Mouse (Mus musculus) kidney, adult 10 weeks (tissue): Measurements from ENCODE around the gene Tmem253. TPM values are rescaled to one million over a fixed set of nuclear protein-coding genes. Genes with fewer than 3 reads are reported as not detected.

Experiments
- polyA plus RNA-seq: library from polyadenylated mRNA; stranded (reverse); fragments of 350-450 nt; fragmentation: Illumina TruSeq; extraction: RNeasy Lipid Tissue Mini Kit (QIAGEN cat#74804); gene quantifications from one replicate; pipeline ENCODE4 v1.2.3, GENCODE M21; 2014; ENCODE audit warnings: low read depth, low replicate concordance

Gene Tmem253
- polyA plus RNA-seq = not detected

DNA sequence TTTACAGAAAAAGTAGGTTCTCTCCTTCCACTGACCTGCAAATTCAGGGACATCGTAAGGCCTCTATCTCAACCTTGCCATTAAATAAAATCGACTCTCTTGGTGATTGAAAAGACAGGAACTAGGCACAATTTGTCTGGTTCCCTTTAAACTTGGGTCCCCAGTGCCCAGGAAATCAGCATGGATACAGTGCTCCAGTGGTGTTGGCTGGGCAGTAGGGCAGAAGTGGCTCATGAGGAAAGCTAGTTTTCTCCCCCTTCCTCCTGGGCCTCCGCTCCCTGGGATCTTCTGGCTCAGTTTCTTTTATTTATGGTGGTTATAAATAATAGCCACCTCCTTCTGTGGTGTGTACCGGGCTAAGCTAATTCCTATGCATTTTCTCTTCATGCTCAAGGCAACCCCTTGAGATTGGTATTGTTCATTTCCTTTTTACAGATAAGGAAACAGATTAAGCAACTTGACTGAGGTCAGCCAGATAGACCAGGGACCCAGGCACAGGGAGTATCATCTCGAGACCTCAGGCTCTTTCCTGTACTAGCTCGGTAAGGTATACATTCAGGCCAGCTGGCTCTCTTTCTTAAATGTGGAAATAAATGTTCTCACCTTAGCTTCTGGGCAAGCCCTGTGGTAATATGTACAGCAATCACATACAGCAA lies at the start of gene Tmem253:
Tmem253 (plus strand) TSS at position 214 of the 656 bp plus-strand sequence.

GRCm38 (mm10) chr14:51984247-51985231 lies 30.9 kb upstream of the Tmem253 start, which contains the start of gene Arhgef40:
TSS of gene Arhgef40 (plus strand) at chr14:51984719.

DNA sequence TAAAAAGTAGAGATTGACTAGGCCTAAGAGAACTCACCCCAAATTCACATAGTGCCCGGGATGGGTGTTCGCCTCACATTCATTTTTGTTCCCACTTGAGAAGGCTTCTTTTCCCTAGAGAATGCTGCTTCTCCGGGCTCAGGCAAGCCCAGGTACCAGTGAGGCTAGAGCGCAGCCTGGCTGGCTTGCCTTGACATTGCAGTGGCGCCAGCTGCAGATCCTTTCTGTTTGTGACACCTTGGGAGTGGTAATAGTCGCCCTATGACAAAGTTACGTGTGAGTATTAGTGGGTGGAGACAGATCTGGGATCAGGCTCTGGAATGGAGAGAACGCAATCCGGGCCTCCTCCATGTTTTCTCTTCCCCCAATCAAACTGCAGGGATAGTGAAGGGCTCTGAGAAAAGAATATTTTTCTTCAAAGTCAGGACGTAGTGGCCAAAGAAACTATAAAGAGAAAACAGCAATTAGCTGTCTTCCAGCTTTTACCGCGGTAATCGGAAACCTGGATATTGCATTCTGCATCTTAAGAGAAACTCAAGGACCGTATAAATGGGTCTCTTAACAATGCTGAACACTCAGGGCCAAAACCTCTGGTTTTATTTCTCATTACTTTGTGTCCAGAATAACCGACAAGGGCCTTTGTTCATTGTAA lies 5.2 kb downstream of the Tmem253 start, which contains the start of gene Zfp219:
Zfp219 (minus strand) TSS at position 248 of the 652 bp plus-strand sequence.

DNA sequence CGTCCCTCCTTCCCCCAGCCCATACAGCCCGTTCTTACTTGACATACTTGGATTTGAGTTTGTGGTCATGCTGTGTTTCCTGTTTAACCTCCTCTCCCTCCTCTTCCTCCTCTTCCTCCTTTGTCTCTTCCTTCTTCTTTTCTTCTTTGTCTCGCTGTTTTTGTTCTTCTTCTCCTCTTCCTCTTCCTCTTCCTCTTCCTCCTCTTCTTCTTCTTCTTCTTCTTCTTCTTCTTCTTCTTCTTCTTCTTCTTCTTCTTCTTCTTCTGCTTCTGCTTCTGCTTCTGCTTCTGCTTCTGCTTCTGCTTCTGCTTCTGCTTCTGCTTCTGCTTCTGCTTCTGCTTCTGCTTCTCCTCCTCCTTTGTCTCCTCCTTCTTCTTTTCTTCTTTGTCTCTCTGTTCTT lies 26.9 kb downstream of the Tmem253 start, which contains the start of gene Olfr221:
Olfr221 (minus strand) TSS at position 101 of the 400 bp plus-strand sequence.

Other genes with a start within 250 kb of the Tmem253 start
- not detected for gene Ang4, start 242.1 kb upstream of the Tmem253 start, polyA plus RNA-seq
- not detected for gene AY358078, start 215.6 kb upstream of the Tmem253 start, polyA plus RNA-seq
- gene Ear6, start 162.0 kb upstream of the Tmem253 start, polyA plus RNA-seq = not detected
- gene Mettl17, start 130.8 kb upstream of the Tmem253 start, polyA plus RNA-seq = 1.9 TPM
- gene Slc39a2, start 122.8 kb upstream of the Tmem253 start, polyA plus RNA-seq = 0.16 TPM
- 188 TPM for gene Ndrg2, start 101.5 kb upstream of the Tmem253 start, polyA plus RNA-seq
- gene Tppp2, start 97.2 kb upstream of the Tmem253 start, polyA plus RNA-seq = not detected
- gene Rnase13, start 92.9 kb upstream of the Tmem253 start, polyA plus RNA-seq = not detected
- 1.1 TPM for gene Arhgef40, start 30.9 kb upstream of the Tmem253 start, polyA plus RNA-seq
- gene Zfp219, start 5.1 kb downstream of the Tmem253 start, polyA plus RNA-seq = 0.77 TPM
- gene Olfr221, start 26.8 kb downstream of the Tmem253 start, polyA plus RNA-seq = not detected
- 256 TPM for gene Hnrnpc, start 88.4 kb downstream of the Tmem253 start, polyA plus RNA-seq
- 5.9 TPM for gene Rpgrip1, start 95.0 kb downstream of the Tmem253 start, polyA plus RNA-seq
- gene Supt16, start 181.8 kb downstream of the Tmem253 start, polyA plus RNA-seq = 46.9 TPM
- gene Chd8, start 242.1 kb downstream of the Tmem253 start, polyA plus RNA-seq = 31.1 TPM